ENCODE assay signal across 7 mouse cellular contexts in the genomic region with DNA sequence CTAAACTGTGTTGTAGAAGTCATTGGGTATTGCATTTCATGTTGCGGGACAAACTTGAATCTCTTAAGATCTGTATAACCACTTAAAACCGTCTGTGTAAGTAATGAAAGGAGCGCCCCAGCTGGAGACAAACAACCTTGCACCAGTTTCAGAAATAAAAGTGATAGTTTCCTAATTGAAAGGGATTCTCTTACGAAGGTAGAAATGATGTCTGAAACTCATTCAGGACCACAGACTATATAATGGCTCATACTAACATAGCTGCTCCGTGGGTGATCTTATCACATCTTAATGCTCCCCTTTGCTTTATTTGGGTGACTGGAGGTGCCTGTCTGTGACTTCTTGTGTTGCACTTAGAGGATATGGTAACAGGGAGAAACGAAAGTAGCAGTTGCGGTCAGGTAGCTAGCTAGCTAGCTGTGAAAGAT. TPM values are rescaled to one million over a fixed set of nuclear protein-coding genes. Genes with fewer than 3 reads are reported as not detected.
DNase-seq lines count a peak whose midpoint lies in the region; ATAC-seq and TF ChIP-seq lines count a peak whose summit lies in the region.

No protein-coding gene starts in this region.

- H3K9ac ChIP-seq in hindbrain, embryonic 13.5 days = peak overlapping the region; percentile 79; the same call in 1 of the 2 replicates
- no peak overlapping the region for H3K9ac ChIP-seq in lung, postnatal 0 days (replicated peaks; ENCODE audit: low read depth)
- H3K9ac ChIP-seq in stomach, embryonic 16.5 days (ENCODE audit: low read length) = no peak overlapping the region

- 3% methylated on average over 7 of the region's 7 CpGs for WGBS in thymus, adult 2 months
- 43% methylated on average over 7 of the region's 7 CpGs for WGBS in hindbrain, embryonic 13.5 days
- WGBS in lung, postnatal 0 days = 32% methylated on average over 7 of the region's 7 CpGs
- WGBS in stomach, embryonic 16.5 days = 29% methylated on average over 7 of the region's 7 CpGs

- H3K27ac ChIP-seq in thymus, adult 2 months (ENCODE audit: control insufficient read depth, insufficient read depth, low read length) = no peak overlapping the region
- no peak overlapping the region for H3K27ac ChIP-seq in cortical plate, adult 2 months (ENCODE audit: insufficient read depth, low read length)
- no peak overlapping the region for H3K27ac ChIP-seq in hindbrain, embryonic 13.5 days
- H3K27ac ChIP-seq in lung, postnatal 0 days (ENCODE audit: low read length) = no peak overlapping the region
- H3K27ac ChIP-seq in stomach, embryonic 16.5 days (ENCODE audit: low read length) = no peak overlapping the region

- H3K27me3 ChIP-seq in thymus, adult 2 months (ENCODE audit: control insufficient read depth, insufficient read depth, low read length) = no peaks in the 10 kb centered on the region
- no peaks in the 10 kb centered on the region for H3K27me3 ChIP-seq in hindbrain, embryonic 13.5 days
- no peaks in the 10 kb centered on the region for H3K27me3 ChIP-seq in lung, postnatal 0 days (replicated peaks; ENCODE audit: insufficient read depth, low read length)
- no peaks in the 10 kb centered on the region for H3K27me3 ChIP-seq in stomach, embryonic 16.5 days (ENCODE audit: control insufficient read depth, insufficient read depth, low read length)

- TF ChIP-seq EP300 in lung, postnatal 0 days (IDR thresholded peaks at IDR 0.05) = no peak

- H3K36me3 ChIP-seq in thymus, adult 2 months (ENCODE audit: control insufficient read depth, insufficient read depth, low read length) = no peaks in the 10 kb centered on the region
- H3K36me3 ChIP-seq in hindbrain, embryonic 13.5 days = no peaks in the 10 kb centered on the region
- no peaks in the 10 kb centered on the region for H3K36me3 ChIP-seq in lung, postnatal 0 days (ENCODE audit: insufficient read depth, low read length)
- H3K36me3 ChIP-seq in stomach, embryonic 16.5 days (ENCODE audit: control insufficient read depth, insufficient read depth, low read length) = no peaks in the 10 kb centered on the region

- no peak for TF ChIP-seq CTCF in thymus, adult 2 months (IDR thresholded peaks at IDR 0.05; ENCODE audit: borderline replicate concordance, control insufficient read depth, extremely low read depth, insufficient read depth, low read length, poor library complexity)
- TF ChIP-seq CTCF in cortical plate, adult 2 months (IDR thresholded peaks at IDR 0.05; ENCODE audit: extremely low read depth, insufficient read depth, low read length) = no peak
- peak; percentile 42 for TF ChIP-seq CTCF in lung, postnatal 0 days (IDR thresholded peaks at IDR 0.05)

- H3K4me3 ChIP-seq in thymus, adult 2 months (ENCODE audit: control insufficient read depth, insufficient read depth, low read length) = no peak overlapping the region
- H3K4me3 ChIP-seq in cortical plate, adult 2 months (ENCODE audit: insufficient read depth, low read length) = peak overlapping the region; percentile 84
- peak overlapping the region; percentile 68 for H3K4me3 ChIP-seq in hindbrain, embryonic 13.5 days
- H3K4me3 ChIP-seq in lung, postnatal 0 days (ENCODE audit: low read depth, low read length) = peak overlapping the region; percentile 86
- H3K4me3 ChIP-seq in stomach, embryonic 16.5 days (replicated peaks; ENCODE audit: low read length) = peak overlapping the region; percentile 84

- no peak for ATAC-seq in hindbrain, embryonic 13.5 days (ENCODE audit: low FRiP score)
- no peak for ATAC-seq in lung, postnatal 0 days
- no peak for ATAC-seq in stomach, embryonic 16.5 days (ENCODE audit: insufficient read depth, low FRiP score)

- no peaks in the 10 kb centered on the region for H3K9me3 ChIP-seq in hindbrain, embryonic 13.5 days
- no peaks in the 10 kb centered on the region for H3K9me3 ChIP-seq in lung, postnatal 0 days (ENCODE audit: low read length)
- H3K9me3 ChIP-seq in stomach, embryonic 16.5 days (replicated peaks; ENCODE audit: control insufficient read depth, low read length) = no peaks in the 10 kb centered on the region

- DNase-seq in thymus, adult 2 months = peak; percentile 42
- no peak for DNase-seq in thymus, postnatal 36 days
- DNase-seq in lung, postnatal 0 days (ENCODE audit: low spot score) = peak; percentile 52
- no peak for DNase-seq in gastrocnemius, postnatal 4 days (ENCODE audit: low spot score in 2 of 2)

- TF ChIP-seq POLR2A in thymus, adult 2 months (IDR thresholded peaks at IDR 0.05; ENCODE audit: control insufficient read depth, extremely low read depth, insufficient read depth, low read length, poor library complexity) = no peak
- TF ChIP-seq POLR2A in cortical plate, adult 2 months (IDR thresholded peaks at IDR 0.05; ENCODE audit: extremely low read depth, insufficient read depth, low read length) = no peak

- peaks cover 16% of the 10 kb centered on the region for H3K4me1 ChIP-seq in thymus, adult 2 months (replicated peaks; ENCODE audit: control insufficient read depth, insufficient read depth, low read length)
- H3K4me1 ChIP-seq in cortical plate, adult 2 months (ENCODE audit: control insufficient read depth, insufficient read depth, low read length) = peaks cover 7% of the 10 kb centered on the region; the same call in 1 of the 2 replicates
- peaks cover 14% of the 10 kb centered on the region for H3K4me1 ChIP-seq in hindbrain, embryonic 13.5 days (replicated peaks)
- H3K4me1 ChIP-seq in lung, postnatal 0 days (ENCODE audit: insufficient read depth, low read depth, low read length) = no peaks in the 10 kb centered on the region
- H3K4me1 ChIP-seq in stomach, embryonic 16.5 days (ENCODE audit: control insufficient read depth, insufficient read depth, low read length) = peaks cover 3% of the 10 kb centered on the region

- H3K4me2 ChIP-seq in hindbrain, embryonic 13.5 days = peak overlapping the region; percentile 77
- peak overlapping the region; percentile 88 for H3K4me2 ChIP-seq in lung, postnatal 0 days (replicated peaks; ENCODE audit: low read depth, low read length)
- H3K4me2 ChIP-seq in stomach, embryonic 16.5 days (ENCODE audit: low read depth, low read length) = peak overlapping the region; percentile 83

RNA-seq across cellular contexts. Expression of a gene that starts 1.3 kb away (rescaled TPM):
- polyA plus RNA-seq in thymus, adult 2 months (2012; rRNA removed) = 73.5 and 95.9 TPM in 2 replicates
- polyA plus RNA-seq in cortical plate, adult 2 months (2012; rRNA removed) = 142 and 155 TPM in 2 replicates
- polyA plus RNA-seq in hindbrain, embryonic 13.5 days (2015; fragmentation: Nextera tagmentation; extraction: Ambion mirVana) = 21.7 and 22.0 TPM in 2 replicates
- 5.4 and 5.8 TPM in 2 replicates for polyA plus RNA-seq in lung, postnatal 0 days (2015; fragmentation: Nextera tagmentation; extraction: Ambion mirVana)
- polyA plus RNA-seq in stomach, embryonic 16.5 days (2015; fragmentation: Nextera tagmentation; extraction: Ambion mirVana) = 10.1 and 10.3 TPM in 2 replicates
- 10 to 100 TPM; 86.1 to 87.8 TPM for total RNA-seq in gastrocnemius, postnatal 4 days (2021)

Comparison
In these comparisons a context has a peak if more than half of its experiments do, and no peak if none do; other contexts are left out.
1. DNase-seq: peak in thymus, adult 2 months (single experiment) and lung, postnatal 0 days (single experiment); none in thymus, postnatal 36 days (0 of 2) and gastrocnemius, postnatal 4 days (0 of 2).
2. Peak in every context shown above with its lines, with median percentiles within 50 percentile points of each other: H3K4me2 ChIP-seq.